Mouse (Mus musculus) G1E (cell line): ENCODE data around the gene Dnah17.
A peak's percentile ranks its signal among the peaks of the same experiment; 100 is the strongest.

Source experiments
- CTCF ChIP-seq: IDR thresholded peaks from 2 replicates; pipeline ENCODE4 v1.5.1; 2012; ENCODE audit warnings: low read depth, low read length, inconsistent platforms, mixed read lengths
- GATA1 ChIP-seq: IDR thresholded peaks from 2 replicates; pipeline ENCODE4 v1.6.1; 2012; ENCODE audit warnings: borderline replicate concordance, low read length, inconsistent platforms, mixed read lengths
- GATA2 ChIP-seq: IDR thresholded peaks from 2 replicates; pipeline ENCODE4 v1.6.1; 2012; ENCODE audit warnings: low read depth, low read length, inconsistent platforms, borderline replicate concordance
- POLR2AphosphoS5 ChIP-seq: IDR thresholded peaks from 2 replicates; pipeline ENCODE4 v1.6.1; 2012; ENCODE audit warnings: low read depth, low read length, inconsistent platforms; ENCODE audit not compliant: insufficient replicate concordance

GRCm38 (mm10) chr11:118018328-118018727 is 112.1 kb downstream of the Dnah17 start:
- TF ChIP-seq CTCF, result peak; percentile 34; the same call in 1 of the 2 replicates
- no peak for TF ChIP-seq GATA1
- no peak for TF ChIP-seq GATA2
- no peak for TF ChIP-seq POLR2AphosphoS5
